ENCODE assay signal across 19 mouse cellular contexts in the genomic region with DNA sequence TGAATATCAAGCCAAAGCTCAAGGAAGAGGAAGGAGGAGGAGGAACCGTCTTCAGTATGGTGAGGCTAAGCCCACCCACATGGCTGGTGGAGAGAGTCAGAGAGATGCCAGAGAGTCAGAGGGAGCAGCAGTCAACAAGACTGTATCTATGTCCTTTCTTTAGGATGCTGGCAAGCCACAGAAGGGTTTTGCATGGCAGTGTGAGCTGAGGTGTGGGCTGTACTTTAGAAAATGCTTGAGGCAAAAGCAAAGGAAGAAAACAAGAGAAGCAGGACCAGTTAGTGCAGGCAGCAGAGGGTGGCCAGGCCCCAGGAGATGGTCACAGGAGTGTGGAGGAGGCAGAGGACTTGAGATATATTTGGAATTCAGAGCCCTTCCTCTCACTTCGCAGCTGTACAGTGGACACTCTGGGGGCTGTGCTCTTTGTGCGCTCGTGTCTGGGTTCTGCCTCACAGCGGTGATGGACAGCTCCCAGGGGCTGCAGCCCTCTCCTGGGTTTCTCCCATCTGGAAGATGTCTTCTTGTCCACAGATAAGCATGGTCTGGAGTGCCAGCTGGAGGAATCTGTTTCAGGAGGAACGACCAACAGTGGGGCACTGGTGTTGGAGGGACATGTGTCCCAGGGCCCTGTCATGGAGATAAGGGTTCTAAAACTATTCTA.
DNase-seq lines count a peak whose midpoint lies in the region; ATAC-seq and TF ChIP-seq lines count a peak whose summit lies in the region.
"Had no signal": no experiment of that assay in that cellular context is flagged by ENCODE, and none has a peak within 500 bp of the region (broad histone marks: within the 10 kb centered on the region; RNA-seq: fewer than 3 reads in every experiment).

No protein-coding gene starts in this region.

- H3K27me3 ChIP-seq in heart, embryonic 15.5 days, result no peaks in the 10 kb centered on the region
- H3K27me3 ChIP-seq in stomach, embryonic 16.5 days (ENCODE audit: control insufficient read depth, insufficient read depth, low read length), result no peaks in the 10 kb centered on the region
- H3K27me3 ChIP-seq in stomach, postnatal 0 days (ENCODE audit: control insufficient read depth, insufficient read depth, low read length), result no peaks in the 10 kb centered on the region
- H3K27me3 ChIP-seq: embryonic facial prominence, embryonic 13.5 days; hindbrain, embryonic 15.5 days had no signal

- no peak overlapping the region for H3K27ac ChIP-seq in heart, embryonic 15.5 days
- no peak overlapping the region for H3K27ac ChIP-seq in stomach, embryonic 16.5 days (ENCODE audit: low read length)
- H3K27ac ChIP-seq in stomach, postnatal 0 days (replicated peaks), result no peak overlapping the region
- H3K27ac ChIP-seq: embryonic facial prominence, embryonic 13.5 days; hindbrain, embryonic 15.5 days; kidney, postnatal 0 days; limb, embryonic 10.5 days had no signal

- no peaks in the 10 kb centered on the region for H3K36me3 ChIP-seq in heart, embryonic 15.5 days
- no peaks in the 10 kb centered on the region for H3K36me3 ChIP-seq in stomach, embryonic 16.5 days (ENCODE audit: control insufficient read depth, insufficient read depth, low read length)
- no peaks in the 10 kb centered on the region for H3K36me3 ChIP-seq in stomach, postnatal 0 days (ENCODE audit: control insufficient read depth, insufficient read depth, low read length)
- H3K36me3 ChIP-seq: embryonic facial prominence, embryonic 13.5 days; G1E; hindbrain, embryonic 15.5 days; limb, embryonic 10.5 days had no signal

- no peak for DNase-seq in frontal cortex, postnatal 25 days (ENCODE audit: low spot score in 2 of 2)
- no peak for DNase-seq in heart, adult 11 months
- DNase-seq in left cerebral cortex, adult 9 months (ENCODE audit: low spot score in 2 of 2), result peak; percentile 6 to 49
- no peak for DNase-seq in left cerebral cortex, postnatal 14 days (ENCODE audit: low spot score in 2 of 2)
- no peak for DNase-seq in stomach, postnatal 0 days (ENCODE audit: low spot score)
- DNase-seq: adrenal gland, postnatal 36 days; cerebellum, adult 8-10 months; lung, postnatal 10 days had no signal

- intact Hi-C loops in left cerebral cortex, postnatal 14 days (cut with DNase I), result no loop called here

- H3K9me3 ChIP-seq in heart, embryonic 15.5 days (replicated peaks), result no peaks in the 10 kb centered on the region
- no peaks in the 10 kb centered on the region for H3K9me3 ChIP-seq in stomach, embryonic 16.5 days (replicated peaks; ENCODE audit: control insufficient read depth, low read length)
- no peaks in the 10 kb centered on the region for H3K9me3 ChIP-seq in stomach, postnatal 0 days (ENCODE audit: control insufficient read depth, low read length)
- H3K9me3 ChIP-seq: embryonic facial prominence, embryonic 13.5 days; G1E; hindbrain, embryonic 15.5 days; limb, embryonic 10.5 days had no signal

- H3K4me2 ChIP-seq in heart, embryonic 15.5 days, result no peak overlapping the region
- H3K4me2 ChIP-seq in stomach, embryonic 16.5 days (ENCODE audit: low read depth, low read length), result no peak overlapping the region
- no peak overlapping the region for H3K4me2 ChIP-seq in stomach, postnatal 0 days (replicated peaks; ENCODE audit: low read depth)
- H3K4me2 ChIP-seq: embryonic facial prominence, embryonic 13.5 days; hindbrain, embryonic 15.5 days; liver, embryonic 11.5 days had no signal

- no peak for TF ChIP-seq CTCF in stomach, postnatal 0 days (IDR thresholded peaks at IDR 0.05; ENCODE audit: low read depth)

- no peak for TF ChIP-seq EP300 in stomach, postnatal 0 days (optimal IDR thresholded peaks at IDR 0.05)

- peaks cover 9% of the 10 kb centered on the region for H3K4me1 ChIP-seq in heart, embryonic 15.5 days (replicated peaks)
- no peaks in the 10 kb centered on the region for H3K4me1 ChIP-seq in stomach, embryonic 16.5 days (ENCODE audit: control insufficient read depth, insufficient read depth, low read length)
- H3K4me1 ChIP-seq in stomach, postnatal 0 days (replicated peaks; ENCODE audit: control insufficient read depth, insufficient read depth), result no peaks in the 10 kb centered on the region
- H3K4me1 ChIP-seq: hindbrain, embryonic 15.5 days had no signal

- H3K4me3 ChIP-seq in heart, embryonic 15.5 days, result no peak overlapping the region
- H3K4me3 ChIP-seq in stomach, embryonic 16.5 days (replicated peaks; ENCODE audit: low read length), result no peak overlapping the region
- H3K4me3 ChIP-seq in stomach, postnatal 0 days (ENCODE audit: low read depth, low read length), result no peak overlapping the region
- H3K4me3 ChIP-seq: embryonic facial prominence, embryonic 13.5 days; hindbrain, embryonic 15.5 days; limb, embryonic 10.5 days had no signal

- 5% methylated on average over 6 of the region's 6 CpGs for WGBS in heart, embryonic 15.5 days
- WGBS in stomach, embryonic 16.5 days, result 27% methylated on average over 6 of the region's 6 CpGs
- WGBS in stomach, postnatal 0 days, result 35% methylated on average over 6 of the region's 6 CpGs

- ATAC-seq in frontal cortex, adult (ENCODE audit: low TSS enrichment), result peak; percentile 50
- 0 out of 2 replicates have a peak, but pooled peaks have one; percentile 24 for ATAC-seq in heart, embryonic 15.5 days (replicated peaks; ENCODE audit: insufficient number of reproducible peaks, insufficient read depth, low FRiP score, low read depth)
- ATAC-seq in stomach, embryonic 16.5 days (ENCODE audit: insufficient read depth, low FRiP score), result peak; percentile 20; the same call in 1 of the 2 replicates
- no peak for ATAC-seq in stomach, postnatal 0 days (ENCODE audit: low FRiP score, low TSS enrichment)
- ATAC-seq: CD4-positive, CD25-positive, alpha-beta regulatory T cell, adult 4 months; intestine, embryonic 16.5 days had no signal

- no peak overlapping the region for H3K9ac ChIP-seq in heart, embryonic 15.5 days
- H3K9ac ChIP-seq in stomach, embryonic 16.5 days (ENCODE audit: low read length), result no peak overlapping the region
- H3K9ac ChIP-seq in stomach, postnatal 0 days (ENCODE audit: low read length), result no peak overlapping the region
- H3K9ac ChIP-seq: embryonic facial prominence, embryonic 13.5 days; hindbrain, embryonic 15.5 days had no signal

Comparison
In these comparisons a context has a peak if more than half of its experiments do, and no peak if none do; other contexts are left out.
1. DNase-seq: peak in left cerebral cortex, adult 9 months (2 of 2); none in frontal cortex, postnatal 25 days (0 of 2), heart, adult 11 months (single experiment), left cerebral cortex, postnatal 14 days (0 of 2) and stomach, postnatal 0 days (single experiment).